Mouse (Mus musculus) monocyte, adult 5-6 weeks (primary cell): ENCODE measurements around the gene Ddx59. TPM values are rescaled to one million over a fixed set of nuclear protein-coding genes. Genes with fewer than 3 reads are reported as not detected.

Experiments
- ATAC-seq: fragments of 153-309, 156-312 bp; replicated peaks from 2 replicates; pipeline ENCODE4 v1.8.0; 2017; ENCODE audit warnings: mild to moderate bottlenecking; ENCODE audit not compliant: low TSS enrichment, insufficient number of reproducible peaks, severe bottlenecking, poor library complexity, low FRiP score
- total RNA-seq: library from RNA; stranded (forward); fragments of 200-1000, 200-491, 200-594 nt; gene quantifications from 3 replicates; pipeline ENCODE4 v1.2.3, GENCODE M21; 2017

Gene Ddx59
- total RNA-seq, 1 experiment from 2014 or later: 24.9 TPM

- no peak for ATAC-seq
Observed at GRCm38 (mm10) chr1:136444555-136445255, 29.6 kb downstream of the Ddx59 start.

- no peak for ATAC-seq
Observed at GRCm38 (mm10) chr1:136446933-136447332, 31.9 kb downstream of the Ddx59 start.

GRCm38 (mm10) chr1:136447338-136447737 lies 32.3 kb downstream of the Ddx59 start:
- no peak for ATAC-seq

GRCm38 (mm10) chr1:136449541-136449940 lies 34.5 kb downstream of the Ddx59 start:
- ATAC-seq: no peak

GRCm38 (mm10) chr1:136450206-136450605 lies 35.1 kb downstream of the Ddx59 start:
- no peak for ATAC-seq

GRCm38 (mm10) chr1:136452421-136452820 lies 37.4 kb downstream of the Ddx59 start:
- no peak for ATAC-seq

GRCm38 (mm10) chr1:136455756-136456585 lies 40.9 kb downstream of the Ddx59 start:
- no peak for ATAC-seq

- no peak for ATAC-seq
Observed at GRCm38 (mm10) chr1:136456741-136457140, 41.7 kb downstream of the Ddx59 start.

GRCm38 (mm10) chr1:136457403-136457802 lies 42.3 kb downstream of the Ddx59 start:
- no peak for ATAC-seq

GRCm38 (mm10) chr1:136458691-136459245 lies 43.7 kb downstream of the Ddx59 start:
- no peak for ATAC-seq

- no peak for ATAC-seq
Observed at GRCm38 (mm10) chr1:136462443-136462842, 47.4 kb downstream of the Ddx59 start.

GRCm38 (mm10) chr1:136465168-136465567 lies 50.1 kb downstream of the Ddx59 start:
- no peak for ATAC-seq

- peak; percentile 99 for ATAC-seq
Observed at GRCm38 (mm10) chr1:136466143-136466811, 51.2 kb downstream of the Ddx59 start, which contains the start of gene Kif14. Gene Kif14 (plus strand): TSS chr1:136466343.

GRCm38 (mm10) chr1:136469408-136469807 lies 54.3 kb downstream of the Ddx59 start:
- ATAC-seq: no peak

- no peak for ATAC-seq
Observed at GRCm38 (mm10) chr1:136470471-136470870, 55.4 kb downstream of the Ddx59 start.
